Mouse (Mus musculus) lung, postnatal 4 days (tissue): ENCODE measurements around the gene Wwox.
A peak's percentile ranks its signal among the peaks of the same experiment; 100 is the strongest.

ENCODE experiments used
- DNase-seq, 2 experiments: peaks; one replicate each; pipeline ENCODE4 v3.0.0; 2021

The Wwox gene

DNA sequence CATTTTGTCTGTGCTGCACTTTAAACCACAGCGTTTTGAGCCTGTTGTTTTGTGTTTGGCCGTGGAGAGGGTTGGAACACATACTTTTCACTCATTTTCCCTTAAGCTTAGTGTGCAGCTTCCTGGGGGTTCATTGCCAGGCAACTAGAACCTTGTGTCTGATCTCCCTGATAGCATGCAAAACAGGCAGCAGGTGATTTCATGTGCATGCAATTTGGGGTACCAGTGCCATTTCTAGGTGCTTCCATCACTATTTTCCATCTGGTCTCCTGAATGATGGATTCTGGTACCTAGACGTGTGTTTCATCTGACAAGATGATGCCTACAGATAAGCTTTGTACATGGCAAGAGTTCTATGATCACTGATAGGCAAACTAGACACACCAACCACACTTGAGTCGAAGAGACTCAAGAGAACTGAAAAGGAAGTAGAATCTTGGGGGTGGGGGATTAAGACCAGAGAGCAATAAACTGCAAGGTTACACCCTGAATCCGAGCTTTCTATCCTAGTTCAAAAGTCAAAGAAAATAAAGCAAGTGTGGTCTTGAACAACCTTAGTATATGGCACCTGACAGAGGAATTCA, 951.6 kb downstream of the Wwox start:
- no peak for DNase-seq

DNA sequence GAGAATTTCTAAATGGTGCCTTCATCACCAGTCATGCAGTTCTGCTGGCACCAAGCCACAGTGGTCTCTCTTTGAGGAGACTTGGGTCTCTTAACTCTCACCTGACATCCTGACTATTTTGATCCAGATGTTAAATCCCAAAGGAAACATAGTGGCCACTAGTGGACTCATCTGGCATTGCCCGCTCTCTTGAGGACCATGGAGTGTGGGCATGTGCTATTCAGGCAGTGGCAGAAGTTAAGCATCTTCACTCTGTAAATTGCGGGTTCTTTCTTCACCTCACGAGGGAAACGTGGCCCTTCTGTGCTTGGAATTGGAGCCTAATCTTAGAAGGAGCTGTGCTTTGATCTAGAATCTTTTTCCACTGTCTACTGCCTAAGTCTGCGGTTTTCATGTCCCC, 956.4 kb downstream of the Wwox start:
- no peak for DNase-seq

DNA sequence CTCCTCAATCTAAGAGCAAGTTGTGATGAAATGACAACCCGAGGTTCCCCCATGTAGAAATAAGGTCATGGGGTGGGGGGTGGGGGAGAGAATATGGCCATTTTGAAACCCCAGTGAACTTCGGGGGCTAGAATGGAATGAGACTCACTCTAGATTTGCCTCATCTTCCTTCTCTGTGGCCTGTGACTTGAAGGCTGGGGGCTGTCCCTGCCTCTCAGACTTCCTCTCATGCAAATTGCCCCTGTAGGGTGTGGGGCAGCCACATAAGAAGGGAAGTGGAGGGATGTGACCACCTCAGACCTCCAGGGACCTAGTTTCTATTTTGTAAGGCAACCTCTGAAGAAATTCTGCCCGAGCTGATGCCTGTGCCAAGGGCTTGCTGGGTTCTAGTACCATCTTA, 958.5 kb downstream of the Wwox start:
- DNase-seq: peak; percentile 32 to 44

DNA sequence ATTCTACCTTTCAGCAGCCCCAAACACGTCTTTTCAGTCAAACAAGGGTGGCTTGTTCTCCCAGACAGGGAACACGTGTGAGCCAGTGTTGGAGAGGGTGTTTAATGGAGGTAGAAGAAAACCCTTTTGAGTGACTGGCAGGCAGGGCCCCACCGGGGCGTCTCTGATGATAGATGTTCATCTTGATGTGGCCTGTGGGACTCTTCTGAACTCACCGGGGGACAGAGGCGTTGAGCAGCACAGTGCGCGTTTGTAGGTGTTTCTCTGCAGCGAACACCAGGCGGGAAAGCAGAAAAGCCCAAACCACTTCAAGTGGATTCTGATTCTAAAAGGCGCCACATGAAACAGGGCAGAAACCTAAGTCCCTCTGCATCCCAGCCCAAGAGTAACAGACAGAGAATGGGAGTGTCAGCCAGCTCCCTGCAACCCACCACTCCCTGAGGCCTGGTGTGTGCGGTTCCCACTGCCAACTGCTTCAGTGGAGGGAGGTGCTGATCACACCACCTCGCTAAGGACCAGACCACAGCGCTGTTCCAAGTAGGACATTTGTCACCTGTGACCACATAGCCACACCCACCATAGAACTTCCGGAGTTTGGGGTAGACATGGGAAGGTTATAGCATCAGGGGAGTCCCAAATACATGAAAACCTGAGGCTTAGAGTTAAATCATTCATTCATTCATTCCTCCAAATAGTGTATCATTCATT, 960.7 kb downstream of the Wwox start:
- DNase-seq: no peak
